Mouse (Mus musculus) lung, postnatal 0 days (tissue): ENCODE results near the gene Rhbdd2.

Experiments
- CTCF ChIP-seq: IDR thresholded peaks from 2 replicates; pipeline ENCODE4 v1.5.1; 2016; ENCODE audit warnings: antibody characterized with exemption, mild to moderate bottlenecking
- EP300 ChIP-seq: IDR thresholded peaks from 2 replicates; pipeline ENCODE4 v1.6.1; 2016; ENCODE audit warnings: antibody characterized with exemption, mild to moderate bottlenecking, control low read depth

DNA sequence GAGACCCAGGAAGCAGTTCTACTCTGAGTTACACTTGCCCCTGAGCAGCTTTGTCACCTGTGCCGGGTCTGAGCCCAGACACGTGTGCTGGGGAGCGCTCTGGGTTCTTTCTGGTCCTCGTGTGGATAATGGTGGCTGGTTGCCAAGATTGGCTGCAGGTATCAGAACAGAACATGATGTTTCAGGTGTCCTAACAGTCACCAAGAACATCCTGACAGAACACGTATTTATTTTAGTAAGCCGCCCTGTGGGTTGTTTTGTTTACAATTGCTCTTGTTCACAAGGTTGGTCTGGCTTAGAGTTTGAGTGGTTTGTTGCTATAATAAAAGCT is 8.0 kb downstream of the Rhbdd2 start:
- TF ChIP-seq CTCF = no peak
- TF ChIP-seq EP300 = no peak
